Mouse (Mus musculus): ENCODE data around the gene Zeb2. TPM values are rescaled to one million over a fixed set of nuclear protein-coding genes. Genes with fewer than 3 reads are reported as not detected.

Zeb2 gene
- polyA plus RNA-seq, 1 experiment from 2014 or later: 38.5 TPM

DNA sequence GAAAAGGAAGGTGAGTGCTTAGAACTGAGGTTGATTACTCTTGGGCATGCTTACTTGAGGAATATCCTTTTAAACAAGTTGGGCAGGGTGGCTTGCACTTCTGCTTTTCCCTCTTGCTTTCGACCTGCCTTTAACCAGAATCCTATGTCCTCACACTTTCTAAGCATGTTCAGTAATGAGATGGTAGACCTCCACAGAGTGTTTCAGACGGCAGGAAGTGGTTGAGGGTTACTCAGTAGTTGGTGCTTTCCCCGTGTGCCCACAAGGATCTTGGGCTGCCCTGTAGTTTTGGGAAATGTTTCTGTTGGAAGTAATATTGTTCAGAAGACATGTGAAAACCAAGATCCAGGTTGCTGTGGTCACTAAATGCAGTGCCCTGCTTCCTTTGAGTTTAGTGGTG lies 135.5 kb downstream of the Zeb2 start:
- WGBS: 75% methylated on average over 3 of the region's 3 CpGs
- Histone ChIP-seq H3K27me3 (ENCODE audit: control insufficient read depth, insufficient read depth, low read length) (no peaks in the 10 kb centered on the region), H3K9ac (replicated peaks; ENCODE audit: low read length) (no peak overlapping the region), H3K27ac (replicated peaks; ENCODE audit: low read depth, low read length) (no peak overlapping the region), H3K4me1 (ENCODE audit: control insufficient read depth, insufficient read depth, low read length) (no peaks in the 10 kb centered on the region), H3K36me3 (replicated peaks; ENCODE audit: control insufficient read depth, insufficient read depth, low read depth, low read length) (no peaks in the 10 kb centered on the region), H3K4me3 (ENCODE audit: low read depth, low read length) (no peak overlapping the region), H3K4me2 (ENCODE audit: low read depth, low read length) (no peak overlapping the region), H3K9me3 (replicated peaks; ENCODE audit: control insufficient read depth, low read length) (no peaks in the 10 kb centered on the region)
- ATAC-seq (replicated peaks; ENCODE audit: insufficient number of reproducible peaks, low FRiP score, low TSS enrichment, low read depth) (no peak), DNase-seq (ENCODE audit: low spot score) (no peak)

DNA sequence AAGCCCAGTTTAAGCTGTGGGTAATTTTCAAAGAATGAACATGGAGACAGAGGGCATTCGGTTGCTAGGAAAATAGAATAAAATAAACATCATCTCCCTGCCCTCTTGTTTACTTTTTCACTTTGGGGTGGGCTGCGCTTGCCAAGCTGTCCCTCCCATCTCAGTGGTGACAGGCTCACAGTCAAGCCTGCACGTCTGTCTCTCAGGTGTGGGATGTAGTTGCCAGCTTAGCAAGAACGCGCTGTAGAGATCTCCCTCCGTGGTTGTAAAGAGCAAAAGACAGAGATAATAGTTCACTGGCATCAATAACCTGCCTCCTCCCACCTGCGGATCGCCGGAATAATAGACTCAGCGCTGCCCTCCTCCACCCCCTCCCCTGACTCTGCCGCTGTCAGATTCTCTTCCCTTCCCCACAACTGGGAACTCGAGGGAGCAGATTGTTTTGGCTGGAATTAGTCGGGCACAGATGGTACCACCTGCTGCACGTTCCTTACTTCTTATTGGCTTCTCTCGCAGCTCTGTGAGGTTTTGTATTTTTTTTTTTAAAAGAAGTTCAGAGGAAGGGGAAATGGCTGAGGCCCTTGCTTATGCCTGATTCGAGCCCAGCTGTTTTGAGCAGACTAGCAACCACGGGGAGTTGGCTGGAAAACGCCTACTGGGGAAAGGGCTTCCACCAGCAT lies 138.0 kb downstream of the Zeb2 start:
- H3K4me3 ChIP-seq (ENCODE audit: low read depth, low read length): 0 out of 2 replicates have a peak overlapping the region, but pooled peaks have one; percentile 1
- WGBS: 6% methylated on average over 18 of the region's 18 CpGs
- H3K4me2 ChIP-seq (ENCODE audit: low read depth, low read length): peak overlapping the region; percentile 26
- H3K27me3 ChIP-seq (ENCODE audit: control insufficient read depth, insufficient read depth, low read length): no peaks in the 10 kb centered on the region
- H3K9me3 ChIP-seq (replicated peaks; ENCODE audit: control insufficient read depth, low read length): no peaks in the 10 kb centered on the region
- no peak overlapping the region for H3K9ac ChIP-seq (replicated peaks; ENCODE audit: low read length)
- no peak for ATAC-seq (replicated peaks; ENCODE audit: insufficient number of reproducible peaks, low FRiP score, low TSS enrichment, low read depth)
- no peaks in the 10 kb centered on the region for H3K4me1 ChIP-seq (ENCODE audit: control insufficient read depth, insufficient read depth, low read length)
- peak; percentile 60 for DNase-seq (ENCODE audit: low spot score)
- H3K36me3 ChIP-seq (replicated peaks; ENCODE audit: control insufficient read depth, insufficient read depth, low read depth, low read length): no peaks in the 10 kb centered on the region
- no peak overlapping the region for H3K27ac ChIP-seq (replicated peaks; ENCODE audit: low read depth, low read length)

DNA sequence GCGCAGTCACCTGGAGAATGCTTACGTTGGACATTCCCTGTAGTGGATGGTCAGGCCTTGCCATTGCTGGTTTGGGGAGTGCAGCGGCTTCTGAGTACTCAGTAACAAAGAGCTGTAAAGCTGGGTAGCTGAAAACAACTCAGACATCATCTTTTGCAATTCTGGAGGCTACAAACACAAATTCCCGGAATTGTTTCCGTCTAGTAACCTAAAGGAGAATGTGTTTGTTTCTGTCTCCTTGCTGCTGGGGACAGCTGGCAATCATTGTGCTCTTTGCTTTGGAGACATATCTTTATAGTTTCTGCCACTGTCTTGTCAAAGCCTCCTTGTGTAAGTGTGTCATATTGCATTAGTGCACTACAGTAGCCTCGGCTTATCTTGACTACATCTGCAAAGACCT lies 139.2 kb downstream of the Zeb2 start:
- 71% methylated on average over 6 of the region's 6 CpGs for WGBS
- Histone ChIP-seq H3K4me3 (ENCODE audit: low read depth, low read length) (no peak overlapping the region), H3K4me2 (ENCODE audit: low read depth, low read length) (no peak overlapping the region), H3K27me3 (ENCODE audit: control insufficient read depth, insufficient read depth, low read length) (no peaks in the 10 kb centered on the region), H3K4me1 (ENCODE audit: control insufficient read depth, insufficient read depth, low read length) (no peaks in the 10 kb centered on the region), H3K27ac (replicated peaks; ENCODE audit: low read depth, low read length) (no peak overlapping the region), H3K9me3 (replicated peaks; ENCODE audit: control insufficient read depth, low read length) (no peaks in the 10 kb centered on the region), H3K9ac (replicated peaks; ENCODE audit: low read length) (no peak overlapping the region), H3K36me3 (replicated peaks; ENCODE audit: control insufficient read depth, insufficient read depth, low read depth, low read length) (no peaks in the 10 kb centered on the region)
- DNase-seq (ENCODE audit: low spot score) (no peak), ATAC-seq (replicated peaks; ENCODE audit: insufficient number of reproducible peaks, low FRiP score, low TSS enrichment, low read depth) (no peak)

DNA sequence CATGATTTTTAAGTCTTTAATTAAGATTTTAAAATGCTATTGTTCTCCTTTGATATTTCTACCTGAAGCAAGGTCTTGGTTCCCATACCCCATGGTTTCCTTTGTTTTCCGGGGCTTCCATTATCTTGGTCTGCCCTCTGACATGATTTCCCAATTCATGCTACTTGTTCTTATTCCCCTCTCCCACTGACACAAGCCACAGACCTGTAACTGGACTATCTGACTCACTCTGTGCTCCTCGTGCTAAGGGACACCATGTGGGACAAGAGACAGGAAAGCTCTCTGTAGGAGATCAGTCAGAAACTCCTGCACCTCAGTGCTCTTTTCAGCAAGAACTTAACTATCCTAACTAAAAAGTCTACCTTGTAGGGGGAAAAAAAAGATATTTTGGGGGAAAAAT lies 139.6 kb downstream of the Zeb2 start:
- H3K4me3 ChIP-seq (ENCODE audit: low read depth, low read length): no peak overlapping the region
- ATAC-seq (replicated peaks; ENCODE audit: insufficient number of reproducible peaks, low FRiP score, low TSS enrichment, low read depth): no peak
- H3K4me2 ChIP-seq (ENCODE audit: low read depth, low read length): no peak overlapping the region
- WGBS: 63% methylated on average over 2 of the region's 2 CpGs
- no peak for DNase-seq (ENCODE audit: low spot score)
- H3K27ac ChIP-seq (replicated peaks; ENCODE audit: low read depth, low read length): no peak overlapping the region
- no peaks in the 10 kb centered on the region for H3K36me3 ChIP-seq (replicated peaks; ENCODE audit: control insufficient read depth, insufficient read depth, low read depth, low read length)
- no peaks in the 10 kb centered on the region for H3K4me1 ChIP-seq (ENCODE audit: control insufficient read depth, insufficient read depth, low read length)
- no peak overlapping the region for H3K9ac ChIP-seq (replicated peaks; ENCODE audit: low read length)
- H3K9me3 ChIP-seq (replicated peaks; ENCODE audit: control insufficient read depth, low read length): no peaks in the 10 kb centered on the region
- H3K27me3 ChIP-seq (ENCODE audit: control insufficient read depth, insufficient read depth, low read length): no peaks in the 10 kb centered on the region

DNA sequence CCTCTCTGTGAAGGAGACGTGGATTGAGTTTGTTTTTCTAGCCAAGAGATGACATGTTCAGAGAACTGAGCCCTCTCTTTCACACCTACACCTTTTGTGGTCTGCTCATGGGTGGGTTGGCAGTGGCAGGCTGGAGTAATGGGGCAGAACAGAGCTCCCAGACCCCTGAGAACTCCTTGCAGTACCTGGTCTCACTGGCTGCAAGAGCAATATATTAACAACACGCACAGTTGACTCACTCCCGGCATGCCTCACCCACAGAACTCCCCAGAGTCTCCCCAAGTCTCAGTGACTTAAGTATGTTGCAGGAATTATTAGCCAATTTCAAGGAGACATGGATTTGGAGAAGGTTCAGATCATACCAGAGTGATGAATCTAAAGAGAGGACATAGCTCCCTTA lies 140.1 kb downstream of the Zeb2 start:
- no peak overlapping the region for H3K27ac ChIP-seq (replicated peaks; ENCODE audit: low read depth, low read length)
- ATAC-seq (replicated peaks; ENCODE audit: insufficient number of reproducible peaks, low FRiP score, low TSS enrichment, low read depth) (no peak), DNase-seq (ENCODE audit: low spot score) (no peak)
- H3K27me3 ChIP-seq (ENCODE audit: control insufficient read depth, insufficient read depth, low read length): no peaks in the 10 kb centered on the region
- no peaks in the 10 kb centered on the region for H3K9me3 ChIP-seq (replicated peaks; ENCODE audit: control insufficient read depth, low read length)
- no peak overlapping the region for H3K9ac ChIP-seq (replicated peaks; ENCODE audit: low read length)
- H3K36me3 ChIP-seq (replicated peaks; ENCODE audit: control insufficient read depth, insufficient read depth, low read depth, low read length): no peaks in the 10 kb centered on the region
- H3K4me3 ChIP-seq (ENCODE audit: low read depth, low read length): no peak overlapping the region
- no peak overlapping the region for H3K4me2 ChIP-seq (ENCODE audit: low read depth, low read length)
- WGBS: 79% methylated on average over 3 of the region's 3 CpGs
- H3K4me1 ChIP-seq (ENCODE audit: control insufficient read depth, insufficient read depth, low read length): no peaks in the 10 kb centered on the region

DNA sequence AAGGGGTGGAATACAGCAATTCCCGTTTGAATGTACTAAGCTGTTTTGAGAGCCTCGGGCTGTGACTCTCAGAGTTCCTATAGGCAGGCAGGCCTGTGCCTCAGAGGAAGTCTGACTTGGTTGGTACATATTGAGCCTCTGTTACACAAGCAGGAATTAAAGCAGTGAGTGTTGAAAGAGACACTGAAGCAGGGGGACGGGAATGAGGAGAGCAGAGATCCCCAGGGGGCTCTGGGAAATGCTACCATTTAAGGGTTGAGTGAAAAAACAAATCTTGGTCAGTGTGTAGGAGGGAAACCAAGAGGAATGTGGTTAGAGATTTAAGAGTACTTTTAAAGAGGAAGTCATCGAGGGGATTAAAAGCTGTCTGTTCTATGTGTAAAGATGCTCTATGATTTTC lies 140.7 kb downstream of the Zeb2 start:
- no peaks in the 10 kb centered on the region for H3K4me1 ChIP-seq (ENCODE audit: control insufficient read depth, insufficient read depth, low read length)
- WGBS: 45% methylated on average over 4 of the region's 4 CpGs
- no peaks in the 10 kb centered on the region for H3K27me3 ChIP-seq (ENCODE audit: control insufficient read depth, insufficient read depth, low read length)
- H3K4me3 ChIP-seq (ENCODE audit: low read depth, low read length): no peak overlapping the region
- no peak overlapping the region for H3K27ac ChIP-seq (replicated peaks; ENCODE audit: low read depth, low read length)
- H3K9me3 ChIP-seq (replicated peaks; ENCODE audit: control insufficient read depth, low read length): no peaks in the 10 kb centered on the region
- DNase-seq (ENCODE audit: low spot score): no peak
- H3K9ac ChIP-seq (replicated peaks; ENCODE audit: low read length): no peak overlapping the region
- H3K36me3 ChIP-seq (replicated peaks; ENCODE audit: control insufficient read depth, insufficient read depth, low read depth, low read length): no peaks in the 10 kb centered on the region
- no peak overlapping the region for H3K4me2 ChIP-seq (ENCODE audit: low read depth, low read length)
- no peak for ATAC-seq (replicated peaks; ENCODE audit: insufficient number of reproducible peaks, low FRiP score, low TSS enrichment, low read depth)

DNA sequence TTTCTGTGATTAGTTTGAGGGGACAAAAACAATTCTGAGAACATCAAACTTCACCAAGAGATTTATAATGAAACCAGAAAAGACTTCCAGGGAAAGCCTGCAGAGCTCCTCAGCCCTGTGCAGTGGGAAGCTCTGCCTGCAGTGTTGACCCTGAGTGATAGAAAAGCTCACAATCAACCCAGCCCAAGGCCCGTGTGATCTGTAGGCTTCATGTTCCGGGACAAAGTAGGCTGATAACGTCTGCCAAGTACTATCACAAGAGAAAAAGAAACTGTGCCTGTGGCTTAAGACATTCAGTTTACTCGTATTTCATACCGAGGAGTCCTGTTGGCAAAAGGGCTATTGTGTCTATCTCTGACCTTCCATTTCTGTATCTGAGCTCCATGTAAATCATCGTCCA lies 143.4 kb downstream of the Zeb2 start:
- 87% methylated on average over 6 of the region's 6 CpGs for WGBS
- Histone ChIP-seq H3K4me3 (ENCODE audit: low read depth, low read length) (no peak overlapping the region), H3K27ac (replicated peaks; ENCODE audit: low read depth, low read length) (no peak overlapping the region), H3K9me3 (replicated peaks; ENCODE audit: control insufficient read depth, low read length) (no peaks in the 10 kb centered on the region), H3K36me3 (replicated peaks; ENCODE audit: control insufficient read depth, insufficient read depth, low read depth, low read length) (no peaks in the 10 kb centered on the region), H3K4me1 (ENCODE audit: control insufficient read depth, insufficient read depth, low read length) (no peaks in the 10 kb centered on the region), H3K9ac (replicated peaks; ENCODE audit: low read length) (no peak overlapping the region), H3K27me3 (ENCODE audit: control insufficient read depth, insufficient read depth, low read length) (no peaks in the 10 kb centered on the region), H3K4me2 (ENCODE audit: low read depth, low read length) (no peak overlapping the region)
- no peak for DNase-seq (ENCODE audit: low spot score)
- ATAC-seq (replicated peaks; ENCODE audit: insufficient number of reproducible peaks, low FRiP score, low TSS enrichment, low read depth): no peak

DNA sequence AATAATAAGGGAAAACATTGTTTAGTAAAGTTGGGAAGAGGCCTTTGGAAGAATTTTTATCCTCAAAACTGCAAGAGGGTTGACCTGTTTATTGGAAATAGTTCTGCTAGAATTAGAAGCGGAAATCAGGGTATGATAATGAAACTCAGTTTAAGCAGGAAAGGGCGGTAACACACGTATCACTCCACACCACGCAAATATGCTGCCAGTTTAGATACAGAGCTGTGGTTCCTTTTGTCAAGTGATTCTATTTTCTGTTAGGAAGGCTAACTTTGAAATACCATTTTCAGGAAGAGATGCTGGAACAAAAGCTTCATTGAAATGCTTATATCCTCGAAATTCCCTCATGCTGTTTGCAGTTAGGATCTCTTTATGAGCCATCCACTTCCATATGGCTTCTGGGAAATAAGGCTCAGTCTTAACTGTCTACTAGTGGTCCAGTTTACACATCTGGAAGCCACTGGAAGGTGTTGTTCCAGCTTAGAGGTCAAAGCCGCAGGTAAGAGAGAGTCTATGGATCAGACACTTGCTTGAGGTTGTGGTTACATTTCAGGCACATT lies 147.0 kb downstream of the Zeb2 start:
- H3K9me3 ChIP-seq (replicated peaks; ENCODE audit: control insufficient read depth, low read length): no peaks in the 10 kb centered on the region
- no peak overlapping the region for H3K4me3 ChIP-seq (ENCODE audit: low read depth, low read length)
- no peak for DNase-seq (ENCODE audit: low spot score)
- 89% methylated on average over 6 of the region's 6 CpGs for WGBS
- H3K36me3 ChIP-seq (replicated peaks; ENCODE audit: control insufficient read depth, insufficient read depth, low read depth, low read length): no peaks in the 10 kb centered on the region
- no peaks in the 10 kb centered on the region for H3K4me1 ChIP-seq (ENCODE audit: control insufficient read depth, insufficient read depth, low read length)
- H3K27ac ChIP-seq (replicated peaks; ENCODE audit: low read depth, low read length): no peak overlapping the region
- no peak overlapping the region for H3K9ac ChIP-seq (replicated peaks; ENCODE audit: low read length)
- no peak for ATAC-seq (replicated peaks; ENCODE audit: insufficient number of reproducible peaks, low FRiP score, low TSS enrichment, low read depth)
- H3K27me3 ChIP-seq (ENCODE audit: control insufficient read depth, insufficient read depth, low read length): no peaks in the 10 kb centered on the region
- H3K4me2 ChIP-seq (ENCODE audit: low read depth, low read length): no peak overlapping the region
